Mouse (Mus musculus) erythroblast, embryonic 14.5 days (primary cell): ENCODE data around the gene Slc34a3.

Source experiments
- GATA1 ChIP-seq: IDR thresholded peaks from 2 replicates; pipeline ENCODE4 v1.6.1; 2012; ENCODE audit warnings: low read length, inconsistent platforms, mixed read lengths
- TAL1 ChIP-seq: IDR thresholded peaks from 3 replicates; pipeline ENCODE4 v1.6.1; 2012; ENCODE audit warnings: low read length, inconsistent platforms, mixed read lengths

GRCm38 (mm10) chr2:25228431-25228889, 5.7 kb downstream of the Slc34a3 start:
- TF ChIP-seq TAL1 (no peak), GATA1 (no peak)
